Mouse (Mus musculus) olfactory bulb, adult 2 months (tissue): Measurements from ENCODE around the gene Cyp27a1. TPM values are rescaled to one million over a fixed set of nuclear protein-coding genes. Genes with fewer than 3 reads are reported as not detected.

Experiments
- H3K27ac ChIP-seq: fragments of 200-500 bp; 2 replicates; pipeline ENCODE4 v1.5.1; 2012; ENCODE audit warnings: low read depth, low read length; ENCODE audit not compliant: insufficient read depth
- H3K4me1 ChIP-seq: fragments of 200-500 bp; 2 replicates; pipeline ENCODE4 v1.6.1; 2012; ENCODE audit warnings: low read length; ENCODE audit not compliant: control insufficient read depth, insufficient read depth
- H3K4me3 ChIP-seq: fragments of 200-500 bp; 2 replicates; pipeline ENCODE4 v1.5.1; 2012; ENCODE audit warnings: mild to moderate bottlenecking, low read depth, low read length, moderate library complexity; ENCODE audit not compliant: insufficient read depth
- CTCF ChIP-seq: fragments of 200-500 bp; IDR thresholded peaks from 2 replicates; pipeline ENCODE4 v1.5.1; 2012; ENCODE audit warnings: low read depth, mild to moderate bottlenecking, low read length, moderate library complexity; ENCODE audit not compliant: insufficient read depth
- POLR2A ChIP-seq: fragments of 200-500 bp; IDR thresholded peaks from 2 replicates; pipeline ENCODE4 v1.6.1; 2012; ENCODE audit warnings: mild to moderate bottlenecking, low read depth, low read length, moderate library complexity; ENCODE audit not compliant: insufficient read depth
- WGBS: fragments of 180-500 bp; shearing (Covaris S2); methylation state at CpG from one replicate; pipeline ENCODE4 v1.1.7; 2018; 5-methylcytosine and 5-hydroxymethylcytosine counted together
- polyA plus RNA-seq: library from polyadenylated mRNA; stranded (reverse); fragments of >200 nt; gene quantifications from 2 replicates; pipeline ENCODE4 v1.2.4, GENCODE M21; 2012; ENCODE audit warnings: low replicate concordance; ENCODE audit not compliant: missing spikeins, insufficient read depth, insufficient read length

The Cyp27a1 gene
- polyA plus RNA-seq, 1 experiment: not detected

- Histone ChIP-seq H3K4me3 (no peak overlapping the region), H3K27ac (no peak overlapping the region), H3K4me1 (peaks cover 19% of the 10 kb centered on the region)
- 52% methylated on average over 7 of the region's 7 CpGs for WGBS
- TF ChIP-seq CTCF: no peak
- TF ChIP-seq POLR2A: no peak
Measured at GRCm38 (mm10) chr1:74774062-74774461, 60.7 kb downstream of the Cyp27a1 start.

DNA sequence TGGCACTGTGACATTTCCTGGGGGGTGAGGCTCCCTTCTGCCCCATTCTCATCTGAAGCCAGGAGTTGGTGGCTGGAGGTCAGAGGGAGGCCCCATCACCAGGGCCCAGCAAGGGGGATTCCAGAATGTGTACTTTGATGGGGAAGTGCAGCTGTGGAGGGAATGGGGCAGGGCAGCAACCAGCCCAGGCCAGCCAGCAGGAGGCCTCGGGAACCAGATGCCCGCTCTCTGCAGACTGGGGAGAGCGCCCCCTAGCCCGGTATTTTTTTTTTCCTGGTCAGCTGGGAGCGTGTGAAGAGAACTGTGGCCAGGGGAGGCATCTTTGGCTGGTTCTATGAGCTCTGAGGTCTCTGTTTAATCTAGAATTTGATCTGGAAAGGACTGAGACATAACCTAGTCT, 62.4 kb downstream of the Cyp27a1 start:
- 38% methylated on average over 5 of the region's 5 CpGs for WGBS

GRCm38 (mm10) chr1:74778934-74779486, 65.6 kb downstream of the Cyp27a1 start:
- Histone ChIP-seq H3K27ac (no peak overlapping the region), H3K4me1 (peaks cover 2% of the 10 kb centered on the region), H3K4me3 (no peak overlapping the region)
- no peak for TF ChIP-seq CTCF
- no peak for TF ChIP-seq POLR2A
- WGBS: 62% methylated on average over 3 of the region's 3 CpGs

More for the DNA sequence above, 62.4 kb downstream of the Cyp27a1 start:
- H3K27ac ChIP-seq: no peak overlapping the region
- no peak for TF ChIP-seq CTCF
- no peak for TF ChIP-seq POLR2A
- H3K4me3 ChIP-seq: no peak overlapping the region
- peaks cover 10% of the 10 kb centered on the region for H3K4me1 ChIP-seq

DNA sequence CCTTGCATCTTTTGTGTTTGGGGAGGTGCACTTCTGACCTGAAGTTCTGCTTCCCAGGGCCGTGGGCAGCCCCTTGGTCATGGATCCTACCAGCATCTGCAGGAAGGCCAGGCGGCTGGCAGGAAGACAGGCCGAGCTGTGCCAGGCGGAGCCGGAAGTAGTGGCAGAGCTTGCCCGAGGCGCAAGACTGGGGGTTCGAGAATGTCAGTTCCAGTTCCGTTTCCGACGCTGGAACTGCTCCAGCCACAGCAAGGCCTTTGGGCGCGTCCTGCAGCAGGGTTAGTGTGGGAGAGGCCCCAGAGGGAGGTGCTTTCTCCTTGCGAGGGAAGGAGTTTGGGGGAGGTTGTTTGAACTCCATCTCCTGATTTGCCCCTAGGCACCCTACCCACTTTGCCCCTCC, 68.7 kb downstream of the Cyp27a1 start:
- H3K4me3 ChIP-seq: no peak overlapping the region
- no peak overlapping the region for H3K27ac ChIP-seq
- 60% methylated on average over 14 of the region's 14 CpGs for WGBS
- TF ChIP-seq CTCF: no peak
- no peak for TF ChIP-seq POLR2A
- peaks cover 8% of the 10 kb centered on the region for H3K4me1 ChIP-seq

- TF ChIP-seq POLR2A (no peak), CTCF (no peak)
- Histone ChIP-seq H3K4me3 (peak overlapping the region; percentile 45), H3K4me1 (peaks cover 8% of the 10 kb centered on the region), H3K27ac (no peak overlapping the region)
- 16% methylated on average over 13 of the region's 13 CpGs for WGBS
Measured at GRCm38 (mm10) chr1:74783554-74783953, 70.2 kb downstream of the Cyp27a1 start.

DNA sequence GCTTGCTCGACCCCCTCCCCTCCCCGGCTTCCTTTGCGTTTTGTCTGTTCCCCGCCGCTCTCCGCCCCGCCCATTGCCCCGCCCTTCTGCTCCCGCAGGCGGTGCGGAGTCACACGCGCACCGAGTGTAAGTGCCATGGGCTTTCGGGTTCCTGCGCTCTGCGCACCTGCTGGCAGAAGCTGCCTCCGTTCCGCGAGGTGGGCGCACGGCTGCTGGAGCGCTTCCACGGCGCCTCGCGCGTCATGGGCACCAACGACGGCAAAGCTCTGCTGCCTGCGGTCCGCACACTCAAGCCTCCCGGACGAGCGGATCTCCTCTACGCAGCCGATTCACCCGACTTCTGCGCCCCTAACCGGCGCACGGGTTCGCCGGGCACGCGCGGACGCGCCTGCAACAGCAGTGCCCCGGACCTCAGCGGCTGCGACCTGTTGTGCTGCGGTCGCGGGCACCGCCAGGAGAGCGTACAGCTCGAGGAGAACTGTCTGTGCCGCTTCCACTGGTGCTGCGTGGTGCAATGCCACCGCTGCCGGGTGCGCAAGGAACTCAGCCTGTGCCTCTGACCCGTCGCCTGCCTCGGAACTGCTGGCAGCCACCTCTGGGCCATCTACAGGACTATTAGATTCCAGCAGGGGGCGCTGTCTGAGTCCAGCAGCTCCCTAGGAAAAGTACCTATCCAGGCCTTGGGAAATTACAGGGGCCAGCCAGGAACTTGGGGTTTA, 70.8 kb downstream of the Cyp27a1 start:
- peak overlapping the region; percentile 45 for H3K4me3 ChIP-seq
- no peak overlapping the region for H3K27ac ChIP-seq
- WGBS: 2% methylated on average over 67 of the region's 67 CpGs
- peaks cover 8% of the 10 kb centered on the region for H3K4me1 ChIP-seq
- TF ChIP-seq POLR2A (no peak), CTCF (peak; percentile 49; the same call in 1 of the 2 replicates)

Other genes with a start within 250 kb of the Cyp27a1 start
- not detected in 2 replicates for gene Cnot9, start 207.5 kb upstream of the Cyp27a1 start, polyA plus RNA-seq
- gene Plcd4, start 170.7 kb upstream of the Cyp27a1 start, polyA plus RNA-seq: not detected in 2 replicates
- not detected in 2 replicates for gene Usp37, start 169.3 kb upstream of the Cyp27a1 start, polyA plus RNA-seq
- not detected in 2 replicates for gene Zfp142, start 125.3 kb upstream of the Cyp27a1 start, polyA plus RNA-seq
- gene Bcs1l, start 125.3 kb upstream of the Cyp27a1 start, polyA plus RNA-seq: not detected in 2 replicates
- gene Rnf25, start 112.2 kb upstream of the Cyp27a1 start, polyA plus RNA-seq: not detected in 2 replicates
- gene Stk36, start 112.1 kb upstream of the Cyp27a1 start, polyA plus RNA-seq: not detected in 2 replicates
- gene Ttll4, start 51.8 kb upstream of the Cyp27a1 start, polyA plus RNA-seq: 137 TPM in 1 of 2 replicates, not detected in the other
- gene Prkag3, start 35.6 kb downstream of the Cyp27a1 start, polyA plus RNA-seq: not detected in 2 replicates
- not detected in 2 replicates for gene Wnt6, start 58.3 kb downstream of the Cyp27a1 start, polyA plus RNA-seq
- gene Wnt10a, start 77.9 kb downstream of the Cyp27a1 start, polyA plus RNA-seq: not detected in 2 replicates
- gene Cdk5r2, start 141.4 kb downstream of the Cyp27a1 start, polyA plus RNA-seq: not detected in 2 replicates
- not detected in 2 replicates for gene Fev, start 171.8 kb downstream of the Cyp27a1 start, polyA plus RNA-seq
- not detected in 2 replicates for gene Cryba2, start 179.6 kb downstream of the Cyp27a1 start, polyA plus RNA-seq
- not detected in 2 replicates for gene Cfap65, start 222.0 kb downstream of the Cyp27a1 start, polyA plus RNA-seq
- not detected in 2 replicates for gene Ihh, start 238.1 kb downstream of the Cyp27a1 start, polyA plus RNA-seq